Mouse (Mus musculus): Measurements from ENCODE around the gene Khdrbs2.

The Khdrbs2 gene

GRCm38 (mm10) chr1:32172506-32173239, at the start of gene Khdrbs2:
Gene Khdrbs2, plus strand, starts transcription at chr1:32172714.
- peak; percentile 54 for DNase-seq (ENCODE audit: low spot score)

- no peak for DNase-seq (ENCODE audit: low spot score)
Measured at GRCm38 (mm10) chr1:32174566-32174965, 2.1 kb downstream of the Khdrbs2 start.

GRCm38 (mm10) chr1:32199664-32200260, 27.2 kb downstream of the Khdrbs2 start:
- DNase-seq (ENCODE audit: low spot score) = no peak

- no peak for DNase-seq (ENCODE audit: low spot score)
Measured at GRCm38 (mm10) chr1:32248443-32248842, 75.9 kb downstream of the Khdrbs2 start.

GRCm38 (mm10) chr1:32249602-32250001, 77.1 kb downstream of the Khdrbs2 start:
- no peak for DNase-seq (ENCODE audit: low spot score)

- no peak for DNase-seq (ENCODE audit: low spot score)
Measured at GRCm38 (mm10) chr1:32250337-32250736, 77.8 kb downstream of the Khdrbs2 start.

- no peak for DNase-seq (ENCODE audit: low spot score)
Measured at GRCm38 (mm10) chr1:32258942-32259341, 86.4 kb downstream of the Khdrbs2 start.

GRCm38 (mm10) chr1:32270519-32270918, 98.0 kb downstream of the Khdrbs2 start:
- DNase-seq (ENCODE audit: low spot score) = no peak

GRCm38 (mm10) chr1:32294702-32295101, 122.2 kb downstream of the Khdrbs2 start:
- DNase-seq (ENCODE audit: low spot score) = no peak

GRCm38 (mm10) chr1:32301391-32301790, 128.9 kb downstream of the Khdrbs2 start:
- DNase-seq (ENCODE audit: low spot score) = no peak

GRCm38 (mm10) chr1:32309074-32309473, 136.6 kb downstream of the Khdrbs2 start:
- no peak for DNase-seq (ENCODE audit: low spot score)

GRCm38 (mm10) chr1:32309637-32310036, 137.1 kb downstream of the Khdrbs2 start:
- DNase-seq (ENCODE audit: low spot score) = no peak

GRCm38 (mm10) chr1:32339108-32339507, 166.6 kb downstream of the Khdrbs2 start:
- no peak for DNase-seq (ENCODE audit: low spot score)

- DNase-seq (ENCODE audit: low spot score) = no peak
Measured at GRCm38 (mm10) chr1:32347538-32347937, 175.0 kb downstream of the Khdrbs2 start.

GRCm38 (mm10) chr1:32352076-32352475, 179.6 kb downstream of the Khdrbs2 start:
- no peak for DNase-seq (ENCODE audit: low spot score)

GRCm38 (mm10) chr1:32363539-32363938, 191.0 kb downstream of the Khdrbs2 start:
- no peak for DNase-seq (ENCODE audit: low spot score)

- DNase-seq (ENCODE audit: low spot score) = no peak
Measured at GRCm38 (mm10) chr1:32397553-32397952, 225.0 kb downstream of the Khdrbs2 start.

- no peak for DNase-seq (ENCODE audit: low spot score)
Measured at GRCm38 (mm10) chr1:32407651-32408050, 235.1 kb downstream of the Khdrbs2 start.

GRCm38 (mm10) chr1:32428410-32428809, 255.9 kb downstream of the Khdrbs2 start:
- no peak for DNase-seq (ENCODE audit: low spot score)

GRCm38 (mm10) chr1:32429493-32429892, 257.0 kb downstream of the Khdrbs2 start:
- no peak for DNase-seq (ENCODE audit: low spot score)

- DNase-seq (ENCODE audit: low spot score) = no peak
Measured at GRCm38 (mm10) chr1:32430516-32430915, 258.0 kb downstream of the Khdrbs2 start.

- DNase-seq (ENCODE audit: low spot score) = no peak
Measured at GRCm38 (mm10) chr1:32433118-32433517, 260.6 kb downstream of the Khdrbs2 start.

GRCm38 (mm10) chr1:32443927-32444326, 271.4 kb downstream of the Khdrbs2 start:
- no peak for DNase-seq (ENCODE audit: low spot score)

GRCm38 (mm10) chr1:32463103-32463516, 290.6 kb downstream of the Khdrbs2 start:
- DNase-seq (ENCODE audit: low spot score) = no peak

Data from ovary, postnatal 10 days (tissue).